Mouse (Mus musculus): ENCODE measurements around the gene Mdm2. TPM values are rescaled to one million over a fixed set of nuclear protein-coding genes. Genes with fewer than 3 reads are reported as not detected.

Mdm2 gene
- polyA plus RNA-seq (2017; shearing (Covaris generic)) = 100 to 1,000 TPM in 1 of 2 experiments, 10 to 100 TPM in 1; 94.6 to 118 TPM

GRCm38 (mm10) chr10:117710604-117711141, at the start of gene Mdm2:
TSS of gene Mdm2 (minus strand) at chr10:117710758.

DNA sequence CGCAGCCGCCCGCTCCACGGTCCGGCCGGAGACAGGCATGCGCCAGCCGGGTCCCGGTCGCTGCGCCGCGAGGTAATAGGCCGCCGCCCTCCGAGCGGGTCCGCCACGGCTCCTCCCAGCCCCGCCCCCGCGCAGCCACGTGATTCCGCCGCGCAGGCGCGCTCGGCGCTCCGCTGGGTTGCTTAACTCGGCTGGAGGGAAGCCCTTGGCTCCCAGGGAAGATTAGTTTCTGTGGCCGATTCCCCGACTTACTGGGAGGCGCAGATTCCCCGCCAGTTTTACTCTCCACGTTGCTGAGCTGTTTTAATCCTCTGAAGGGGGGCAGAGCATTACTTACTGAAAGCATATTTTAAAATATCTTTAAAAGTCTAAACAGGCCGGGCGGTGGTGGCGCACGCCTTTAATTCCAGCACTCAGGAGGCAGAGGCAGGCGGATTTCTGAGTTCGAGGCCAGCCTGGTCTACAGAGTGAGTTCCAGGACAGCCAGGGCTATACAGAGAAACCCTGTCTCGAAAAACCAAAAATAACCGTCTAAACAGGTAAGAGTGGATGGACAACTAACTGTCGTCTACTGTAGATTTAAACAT, 35.8 kb upstream of the Mdm2 start, which contains the start of gene Slc35e3:
Slc35e3 (minus strand) TSS at position 69 of the 587 bp plus-strand sequence.

Other genes starting within 250 kb of the Mdm2 start
- 10 to 100 TPM; 13.2 to 88.2 TPM for gene Cpm, start 81.3 kb downstream of the Mdm2 start, polyA plus RNA-seq (2017; shearing (Covaris generic))
- gene Slc35e3, start 35.6 kb upstream of the Mdm2 start, polyA plus RNA-seq (2017; shearing (Covaris generic)) = 1 to 10 TPM; 8.8 to 9.7 TPM
- gene Nup107, start 81.9 kb upstream of the Mdm2 start, polyA plus RNA-seq (2017; shearing (Covaris generic)) = 10 to 100 TPM; 42.0 to 45.2 TPM
- 100 to 1,000 TPM; 554 to 638 TPM for gene Rap1b, start 135.3 kb upstream of the Mdm2 start, polyA plus RNA-seq (2017; shearing (Covaris generic))